Mouse (Mus musculus): ENCODE results near the gene Nampt. TPM values are rescaled to one million over a fixed set of nuclear protein-coding genes. Genes with fewer than 3 reads are reported as not detected.
A peak's percentile ranks its signal among the peaks of the same experiment; 100 is the strongest.

Nampt gene
- 20.2 and 21.8 TPM in 2 replicates for polyA plus RNA-seq (2015; fragmentation: Nextera tagmentation; extraction: Ambion mirVana)

GRCm38 (mm10) chr12:32819416-32819815 lies at the start of gene Nampt:
Gene Nampt, plus strand, starts transcription at chr12:32819545.
- Histone ChIP-seq H3K27ac (ENCODE audit: low read length) (peak within 1 kb of the TSS; percentile 94), H3K9me3 (replicated peaks; ENCODE audit: control insufficient read depth, low read length) (no peaks in the 10 kb centered on the region), H3K27me3 (ENCODE audit: control insufficient read depth, insufficient read depth, low read length) (no peaks in the 10 kb centered on the region), H3K4me1 (ENCODE audit: control insufficient read depth, insufficient read depth, low read length) (peaks cover 3% of the 10 kb centered on the region), H3K4me2 (ENCODE audit: low read depth, low read length) (peak within 1 kb of the TSS; percentile 90), H3K36me3 (ENCODE audit: control insufficient read depth, insufficient read depth) (no peaks in the 10 kb centered on the region), H3K9ac (ENCODE audit: low read length) (peak within 1 kb of the TSS; percentile 89), H3K4me3 (ENCODE audit: low read length) (peak within 1 kb of the TSS; percentile 91)
- ATAC-seq (replicated peaks; ENCODE audit: extremely low read depth, insufficient read depth, low FRiP score) = no peak
- 14% methylated on average over 5 of the region's 5 CpGs for WGBS

GRCm38 (mm10) chr12:32770766-32771165 lies 48.6 kb upstream of the Nampt start:
- Histone ChIP-seq H3K36me3 (ENCODE audit: control insufficient read depth, insufficient read depth) (no peaks in the 10 kb centered on the region), H3K4me3 (ENCODE audit: low read length) (no peak overlapping the region), H3K27me3 (ENCODE audit: control insufficient read depth, insufficient read depth, low read length) (0 out of 2 replicates have a peak, but pooled peaks cover 3% of the 10 kb centered on the region), H3K9ac (ENCODE audit: low read length) (no peak overlapping the region), H3K9me3 (replicated peaks; ENCODE audit: control insufficient read depth, low read length) (no peaks in the 10 kb centered on the region), H3K4me1 (ENCODE audit: control insufficient read depth, insufficient read depth, low read length) (peaks cover 11% of the 10 kb centered on the region), H3K27ac (ENCODE audit: low read length) (no peak overlapping the region), H3K4me2 (ENCODE audit: low read depth, low read length) (no peak overlapping the region)
- 82% methylated on average over 4 of the region's 4 CpGs for WGBS
- no peak for ATAC-seq (replicated peaks; ENCODE audit: extremely low read depth, insufficient read depth, low FRiP score)

- no peak for ATAC-seq (replicated peaks; ENCODE audit: extremely low read depth, insufficient read depth, low FRiP score)
- H3K36me3 ChIP-seq (ENCODE audit: control insufficient read depth, insufficient read depth) = no peaks in the 10 kb centered on the region
- no peak overlapping the region for H3K9ac ChIP-seq (ENCODE audit: low read length)
- no peaks in the 10 kb centered on the region for H3K27me3 ChIP-seq (ENCODE audit: control insufficient read depth, insufficient read depth, low read length)
- H3K9me3 ChIP-seq (replicated peaks; ENCODE audit: control insufficient read depth, low read length) = no peaks in the 10 kb centered on the region
- 78% methylated on average over 5 of the region's 5 CpGs for WGBS
- no peaks in the 10 kb centered on the region for H3K4me1 ChIP-seq (ENCODE audit: control insufficient read depth, insufficient read depth, low read length)
- no peak overlapping the region for H3K4me2 ChIP-seq (ENCODE audit: low read depth, low read length)
- no peak overlapping the region for H3K27ac ChIP-seq (ENCODE audit: low read length)
- H3K4me3 ChIP-seq (ENCODE audit: low read length) = no peak overlapping the region
These were observed 44.8 kb upstream of the Nampt start for GRCm38 (mm10) chr12:32774592-32774991.

GRCm38 (mm10) chr12:32789092-32789491 lies 30.3 kb upstream of the Nampt start:
- 12% methylated on average over 3 of the region's 3 CpGs for whole genome bisulfite sequencing
- H3K36me3 ChIP-seq (ENCODE audit: control insufficient read depth, insufficient read depth) = no peaks in the 10 kb centered on the region
- no peak overlapping the region for H3K4me3 ChIP-seq (ENCODE audit: low read length)
- no peak overlapping the region for H3K9ac ChIP-seq (ENCODE audit: low read length)
- peak; percentile 81 for ATAC-seq (replicated peaks; ENCODE audit: extremely low read depth, insufficient read depth, low FRiP score)
- H3K27ac ChIP-seq (ENCODE audit: low read length) = peak overlapping the region; percentile 56
- H3K27me3 ChIP-seq (ENCODE audit: control insufficient read depth, insufficient read depth, low read length) = peaks cover 3% of the 10 kb centered on the region; the same call in 1 of the 2 replicates
- peaks cover 4% of the 10 kb centered on the region; the same call in 1 of the 2 replicates for H3K9me3 ChIP-seq (replicated peaks; ENCODE audit: control insufficient read depth, low read length)
- H3K4me2 ChIP-seq (ENCODE audit: low read depth, low read length) = no peak overlapping the region; the same call in 1 of the 2 replicates
- H3K4me1 ChIP-seq (ENCODE audit: control insufficient read depth, insufficient read depth, low read length) = peaks cover 11% of the 10 kb centered on the region

- Histone ChIP-seq H3K9me3 (replicated peaks; ENCODE audit: control insufficient read depth, low read length) (peaks cover 4% of the 10 kb centered on the region; the same call in 1 of the 2 replicates), H3K4me1 (ENCODE audit: control insufficient read depth, insufficient read depth, low read length) (no peaks in the 10 kb centered on the region), H3K4me2 (ENCODE audit: low read depth, low read length) (no peak overlapping the region), H3K36me3 (ENCODE audit: control insufficient read depth, insufficient read depth) (no peaks in the 10 kb centered on the region), H3K27ac (ENCODE audit: low read length) (no peak overlapping the region), H3K27me3 (ENCODE audit: control insufficient read depth, insufficient read depth, low read length) (peaks cover 3% of the 10 kb centered on the region; the same call in 1 of the 2 replicates), H3K4me3 (ENCODE audit: low read length) (no peak overlapping the region), H3K9ac (ENCODE audit: low read length) (no peak overlapping the region)
- 60% methylated on average over 8 of the region's 8 CpGs for WGBS
- ATAC-seq (replicated peaks; ENCODE audit: extremely low read depth, insufficient read depth, low FRiP score) = no peak
These were observed 23.4 kb upstream of the Nampt start for GRCm38 (mm10) chr12:32795765-32796471.

- 60% methylated on average over 3 of the region's 3 CpGs for WGBS
- ATAC-seq (replicated peaks; ENCODE audit: extremely low read depth, insufficient read depth, low FRiP score) = no peak
- no peaks in the 10 kb centered on the region for H3K36me3 ChIP-seq (ENCODE audit: control insufficient read depth, insufficient read depth)
These were observed 21.9 kb upstream of the Nampt start for GRCm38 (mm10) chr12:32797438-32797837.

GRCm38 (mm10) chr12:32801078-32801477 lies 18.3 kb upstream of the Nampt start:
- Histone ChIP-seq H3K36me3 (ENCODE audit: control insufficient read depth, insufficient read depth) (no peaks in the 10 kb centered on the region), H3K4me3 (ENCODE audit: low read length) (no peak overlapping the region), H3K9ac (ENCODE audit: low read length) (no peak overlapping the region), H3K4me2 (ENCODE audit: low read depth, low read length) (no peak overlapping the region), H3K4me1 (ENCODE audit: control insufficient read depth, insufficient read depth, low read length) (no peaks in the 10 kb centered on the region), H3K27me3 (ENCODE audit: control insufficient read depth, insufficient read depth, low read length) (no peaks in the 10 kb centered on the region), H3K9me3 (replicated peaks; ENCODE audit: control insufficient read depth, low read length) (no peaks in the 10 kb centered on the region), H3K27ac (ENCODE audit: low read length) (no peak overlapping the region)
- WGBS = 73% methylated on average over 7 of the region's 7 CpGs
- no peak for ATAC-seq (replicated peaks; ENCODE audit: extremely low read depth, insufficient read depth, low FRiP score)

More at GRCm38 (mm10) chr12:32797438-32797837, 21.9 kb upstream of the Nampt start:
- Histone ChIP-seq H3K27me3 (ENCODE audit: control insufficient read depth, insufficient read depth, low read length) (no peaks in the 10 kb centered on the region; the same call in 1 of the 2 replicates), H3K9ac (ENCODE audit: low read length) (no peak overlapping the region), H3K4me2 (ENCODE audit: low read depth, low read length) (no peak overlapping the region), H3K4me3 (ENCODE audit: low read length) (no peak overlapping the region), H3K27ac (ENCODE audit: low read length) (no peak overlapping the region), H3K4me1 (ENCODE audit: control insufficient read depth, insufficient read depth, low read length) (no peaks in the 10 kb centered on the region), H3K9me3 (replicated peaks; ENCODE audit: control insufficient read depth, low read length) (no peaks in the 10 kb centered on the region)

GRCm38 (mm10) chr12:32805559-32805958 lies 13.8 kb upstream of the Nampt start:
- Histone ChIP-seq H3K9me3 (replicated peaks; ENCODE audit: control insufficient read depth, low read length) (no peaks in the 10 kb centered on the region), H3K27me3 (ENCODE audit: control insufficient read depth, insufficient read depth, low read length) (no peaks in the 10 kb centered on the region), H3K4me3 (ENCODE audit: low read length) (no peak overlapping the region), H3K4me2 (ENCODE audit: low read depth, low read length) (no peak overlapping the region), H3K27ac (ENCODE audit: low read length) (no peak overlapping the region), H3K4me1 (ENCODE audit: control insufficient read depth, insufficient read depth, low read length) (no peaks in the 10 kb centered on the region), H3K36me3 (ENCODE audit: control insufficient read depth, insufficient read depth) (no peaks in the 10 kb centered on the region), H3K9ac (ENCODE audit: low read length) (no peak overlapping the region)
- no peak for ATAC-seq (replicated peaks; ENCODE audit: extremely low read depth, insufficient read depth, low FRiP score)
- 67% methylated on average over 1 of the region's 1 CpGs for WGBS

GRCm38 (mm10) chr12:32819823-32820605 lies 669 bp downstream of the Nampt start:
- under 1% methylated on average over 79 of the region's 80 CpGs for WGBS
- H3K4me3 ChIP-seq (ENCODE audit: low read length) = peak overlapping the region; percentile 91
- H3K27ac ChIP-seq (ENCODE audit: low read length) = peak overlapping the region; percentile 94
- ATAC-seq (replicated peaks; ENCODE audit: extremely low read depth, insufficient read depth, low FRiP score) = peak; percentile 97
- H3K4me1 ChIP-seq (ENCODE audit: control insufficient read depth, insufficient read depth, low read length) = peaks cover 3% of the 10 kb centered on the region
- no peaks in the 10 kb centered on the region for H3K27me3 ChIP-seq (ENCODE audit: control insufficient read depth, insufficient read depth, low read length)
- H3K9me3 ChIP-seq (replicated peaks; ENCODE audit: control insufficient read depth, low read length) = no peaks in the 10 kb centered on the region
- peak overlapping the region; percentile 90 for H3K4me2 ChIP-seq (ENCODE audit: low read depth, low read length)
- peak overlapping the region; percentile 89 for H3K9ac ChIP-seq (ENCODE audit: low read length)
- no peaks in the 10 kb centered on the region for H3K36me3 ChIP-seq (ENCODE audit: control insufficient read depth, insufficient read depth)
